In genomic region chr15:85576110-85576509, GRCm38 (mm10) we compare ENCODE assay signal across 10 mouse cellular contexts. TPM values are rescaled to one million over a fixed set of nuclear protein-coding genes. Genes with fewer than 3 reads are reported as not detected.
DNase-seq lines count a peak whose midpoint lies in the region; ATAC-seq and TF ChIP-seq lines count a peak whose summit lies in the region.
"Had no signal": no experiment of that assay in that cellular context is flagged by ENCODE, and none has a peak within 500 bp of the region (broad histone marks: within the 10 kb centered on the region; RNA-seq: fewer than 3 reads in every experiment).

No protein-coding gene starts in this region.

- no peak for TF ChIP-seq POLR2A in cortical plate, adult 2 months (IDR thresholded peaks at IDR 0.05; ENCODE audit: extremely low read depth, insufficient read depth, low read length)

- H3K4me3 ChIP-seq in heart, postnatal 0 days (ENCODE audit: low read depth, low read length): peak overlapping the region; percentile 16
- H3K4me3 ChIP-seq in cortical plate, adult 2 months (ENCODE audit: insufficient read depth, low read length): peak overlapping the region; percentile 41; the same call in 1 of the 2 replicates
- peak overlapping the region; percentile 40 for H3K4me3 ChIP-seq in hindbrain, embryonic 14.5 days (replicated peaks; ENCODE audit: low read length)

- 4% methylated on average over 20 of the region's 20 CpGs for WGBS in heart, postnatal 0 days
- whole genome bisulfite sequencing in hindbrain, embryonic 14.5 days: under 1% methylated on average over 20 of the region's 20 CpGs

- no peak overlapping the region for H3K27ac ChIP-seq in heart, postnatal 0 days (ENCODE audit: low read depth)
- H3K27ac ChIP-seq in cortical plate, adult 2 months (ENCODE audit: insufficient read depth, low read length): peak overlapping the region; percentile 60
- H3K27ac ChIP-seq in hindbrain, embryonic 14.5 days: peak overlapping the region; percentile 65

- TF ChIP-seq CTCF in heart, postnatal 0 days (IDR thresholded peaks at IDR 0.05; ENCODE audit: low read depth): no peak
- no peak for TF ChIP-seq CTCF in cortical plate, adult 2 months (IDR thresholded peaks at IDR 0.05; ENCODE audit: extremely low read depth, insufficient read depth, low read length)

- TF ChIP-seq EP300 in heart, postnatal 0 days (IDR thresholded peaks at IDR 0.05; ENCODE audit: low read depth): no peak

- H3K27me3 ChIP-seq in heart, postnatal 0 days (ENCODE audit: control insufficient read depth, insufficient read depth, low read length): peaks cover 93% of the 10 kb centered on the region
- H3K27me3 ChIP-seq in hindbrain, embryonic 14.5 days (ENCODE audit: control insufficient read depth, insufficient read depth, low read length): peaks cover 50% of the 10 kb centered on the region

- DNase-seq in heart, postnatal 0 days (ENCODE audit: low spot score): no peak
- DNase-seq in heart, adult 9 months (ENCODE audit: low spot score in 2 of 2): no peak
- no peak for DNase-seq in hindbrain, embryonic 14.5 days (ENCODE audit: low spot score)
- DNase-seq in neural tube, embryonic 10.5 days (ENCODE audit: extremely low spot score, low spot score): peak; percentile 55
- DNase-seq in thymus, adult 18-20 months: no peak
- DNase-seq in kidney, postnatal 14 days: no peak
- DNase-seq in ovary, postnatal 10 days (ENCODE audit: low spot score): no peak
- DNase-seq: thymus, adult 2 months had no signal

- H3K9ac ChIP-seq in heart, postnatal 0 days (replicated peaks; ENCODE audit: low read depth, low read length): no peak overlapping the region
- H3K9ac ChIP-seq in hindbrain, embryonic 14.5 days: peak overlapping the region; percentile 49

- no peaks in the 10 kb centered on the region for H3K9me3 ChIP-seq in heart, postnatal 0 days (replicated peaks; ENCODE audit: control insufficient read depth, low read length)
- H3K9me3 ChIP-seq in hindbrain, embryonic 14.5 days (ENCODE audit: control insufficient read depth, low read length): no peaks in the 10 kb centered on the region

- H3K36me3 ChIP-seq in heart, postnatal 0 days (replicated peaks; ENCODE audit: control insufficient read depth, insufficient read depth, low read length): no peaks in the 10 kb centered on the region
- no peaks in the 10 kb centered on the region for H3K36me3 ChIP-seq in hindbrain, embryonic 14.5 days (replicated peaks; ENCODE audit: control insufficient read depth, insufficient read depth)

- H3K4me2 ChIP-seq in heart, postnatal 0 days (ENCODE audit: low read depth, low read length): no peak overlapping the region
- H3K4me2 ChIP-seq in hindbrain, embryonic 14.5 days (replicated peaks): peak overlapping the region; percentile 100

- peaks cover 5% of the 10 kb centered on the region; the same call in 1 of the 2 replicates for H3K4me1 ChIP-seq in heart, postnatal 0 days (ENCODE audit: control insufficient read depth, insufficient read depth)
- peaks cover 3% of the 10 kb centered on the region; the same call in 1 of the 2 replicates for H3K4me1 ChIP-seq in cortical plate, adult 2 months (ENCODE audit: control insufficient read depth, insufficient read depth, low read length)
- H3K4me1 ChIP-seq in hindbrain, embryonic 14.5 days (replicated peaks; ENCODE audit: control insufficient read depth, insufficient read depth, low read length): peaks cover 29% of the 10 kb centered on the region

- ATAC-seq in heart, postnatal 0 days (ENCODE audit: insufficient read depth, low read depth): no peak
- no peak for ATAC-seq in hindbrain, embryonic 14.5 days (ENCODE audit: low FRiP score)

RNA-seq across cellular contexts. Expression of gene Wnt7b, which starts 6.2 kb away (rescaled TPM):
- total RNA-seq in heart, postnatal 0 days (2014; rRNA removed; ENCODE audit: low replicate concordance): 0.81 and 2.6 TPM in 2 replicates
- polyA plus RNA-seq in heart, postnatal 0 days (2015; fragmentation: Nextera tagmentation; extraction: Ambion mirVana): 0.10 and 0.37 TPM in 2 replicates
- 21.7 and 22.7 TPM in 2 replicates for polyA plus RNA-seq in cortical plate, adult 2 months (2012; rRNA removed)
- polyA plus RNA-seq in hindbrain, embryonic 14.5 days (2014; fragmentation: Nextera tagmentation; extraction: Ambion mirVana): 28.1 and 30.8 TPM in 2 replicates
- total RNA-seq: neutrophil, adult 5-6 weeks had no signal

Comparison
In these comparisons a context has a peak if more than half of its experiments do, and no peak if none do; other contexts are left out.
1. RNA of gene Wnt7b, which starts 6.2 kb away (polyA plus RNA-seq): 28.1 to 30.8 TPM in hindbrain, embryonic 14.5 days and 21.7 to 22.7 TPM in cortical plate, adult 2 months; 0.10 to 0.37 TPM in heart, postnatal 0 days; every median in the first group is over 10 times any median in the second.
2. Peak in every context shown above with its lines, with median percentiles within 50 percentile points of each other: H3K4me3 ChIP-seq.